Mouse (Mus musculus) kidney, postnatal 25 days (tissue): ENCODE measurements at regions not wholly inside any gene's neighbourhood (a gene's known extent, or its start where the extent isn't known, plus 50 kb on each side); places are given as distances from the start of the nearest gene placed in this dataset.
A peak's percentile ranks its signal among the peaks of the same experiment; 100 is the strongest.

ENCODE experiments used
- DNase-seq, 2 experiments: peaks; one replicate each; pipeline ENCODE4 v3.0.0; 2021; ENCODE audit warnings: mixed read lengths in 2 of 2

DNA sequence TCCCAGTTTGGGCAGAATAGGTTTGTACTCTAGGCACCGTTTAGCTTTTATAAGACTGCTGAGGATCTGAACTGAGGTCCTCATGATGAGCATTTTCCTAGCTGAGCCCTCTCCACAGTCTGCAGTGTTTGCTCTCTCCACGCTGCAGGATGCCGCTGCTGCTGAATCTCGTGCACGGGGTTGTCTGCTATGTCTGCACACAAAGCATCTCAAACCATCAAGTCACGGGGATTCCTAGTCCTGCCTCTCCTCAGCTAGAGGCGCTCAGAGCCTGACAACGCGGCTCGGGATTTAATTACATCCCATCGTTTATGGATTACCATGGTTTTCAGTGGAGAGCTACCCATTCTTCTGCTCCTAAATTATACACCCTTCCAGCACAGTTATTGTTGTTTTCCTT is 175.6 kb downstream of the Rnf144b start:
- no peak for DNase-seq

DNA sequence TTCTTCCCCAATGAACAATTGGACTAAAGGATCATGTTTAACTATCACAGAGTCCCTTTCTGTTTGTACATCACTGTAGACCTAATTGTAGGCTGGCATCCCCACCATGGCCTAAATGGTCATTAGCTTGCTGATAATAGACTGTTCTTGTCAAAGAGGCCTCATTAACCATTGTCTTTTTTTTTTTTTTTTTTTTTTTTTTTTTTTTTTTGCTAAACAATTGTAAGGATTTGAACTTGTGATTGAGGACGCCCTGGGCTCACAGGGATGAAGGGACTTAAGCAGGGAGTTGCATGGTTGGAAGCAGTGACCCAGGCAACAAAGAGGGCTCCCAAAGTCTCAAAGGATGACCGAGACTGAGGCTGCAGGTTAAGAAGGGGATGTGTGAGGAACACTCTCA is 178.0 kb downstream of the Rnf144b start:
- no peak for DNase-seq

GRCm38 (mm10) chr13:47301070-47301469 is 178.6 kb downstream of the Rnf144b start:
- no peak for DNase-seq

DNA sequence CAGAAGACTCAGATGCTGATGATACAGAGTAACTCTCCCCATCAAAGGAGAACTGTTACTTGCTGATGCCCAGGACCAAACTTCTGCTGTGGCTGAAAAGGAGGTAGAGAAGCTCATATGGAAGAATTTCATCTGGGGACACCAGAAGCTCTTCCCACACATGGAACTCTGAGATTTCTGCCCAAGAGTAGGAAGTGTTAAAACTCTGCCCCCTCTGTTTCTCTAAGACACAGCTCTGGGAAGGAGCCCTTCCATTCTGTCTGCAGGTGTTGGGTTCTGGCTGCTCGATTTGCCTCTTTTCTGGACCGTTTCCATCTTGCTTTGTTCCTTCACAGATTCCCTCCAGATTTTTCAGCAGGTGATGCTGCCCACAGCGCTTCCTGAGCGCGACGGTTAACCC is 187.0 kb downstream of the Rnf144b start:
- no peak for DNase-seq

- DNase-seq, result no peak
Observed at GRCm38 (mm10) chr13:47310751-47311202, 188.3 kb downstream of the Rnf144b start.

DNA sequence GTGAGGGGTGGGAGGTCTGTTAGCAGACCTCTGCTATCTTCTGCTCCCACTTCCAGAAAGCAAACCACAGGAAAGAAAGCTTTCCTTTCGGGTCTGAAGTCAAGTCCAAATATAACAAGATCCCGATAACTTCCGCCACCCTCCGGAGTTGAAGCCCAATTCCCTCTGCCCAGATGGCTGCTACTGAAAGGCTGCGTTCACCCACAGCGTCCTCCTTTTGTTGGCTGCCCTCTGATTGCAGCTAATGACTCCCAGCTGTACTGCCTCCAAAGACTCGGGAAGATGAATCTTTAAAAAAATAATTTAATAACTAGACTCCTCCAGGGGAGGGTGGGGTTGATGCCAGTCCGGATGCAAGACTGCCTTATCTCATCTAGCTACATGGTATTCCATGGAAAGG is 197.1 kb downstream of the Rnf144b start:
- DNase-seq, result no peak

DNA sequence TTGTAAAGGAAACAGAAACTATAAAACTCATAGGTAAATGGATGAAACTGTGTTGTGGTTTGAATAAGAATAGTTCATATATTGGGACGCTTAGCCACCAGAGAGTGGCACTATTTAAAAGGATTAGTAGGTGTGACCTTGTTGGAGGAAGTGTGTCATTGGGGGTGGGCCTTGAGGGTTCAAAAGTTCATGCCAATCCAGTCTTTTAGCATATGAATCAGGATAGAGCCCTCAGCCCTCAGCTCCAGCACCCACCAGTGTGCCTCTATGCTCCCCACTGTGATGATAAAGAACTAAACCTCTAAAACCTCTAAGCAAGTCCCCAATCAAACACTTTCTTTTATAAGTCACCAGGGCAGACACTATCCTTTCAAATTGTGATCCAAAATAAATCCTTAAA is 199.4 kb downstream of the Rnf144b start:
- no peak for DNase-seq

DNA sequence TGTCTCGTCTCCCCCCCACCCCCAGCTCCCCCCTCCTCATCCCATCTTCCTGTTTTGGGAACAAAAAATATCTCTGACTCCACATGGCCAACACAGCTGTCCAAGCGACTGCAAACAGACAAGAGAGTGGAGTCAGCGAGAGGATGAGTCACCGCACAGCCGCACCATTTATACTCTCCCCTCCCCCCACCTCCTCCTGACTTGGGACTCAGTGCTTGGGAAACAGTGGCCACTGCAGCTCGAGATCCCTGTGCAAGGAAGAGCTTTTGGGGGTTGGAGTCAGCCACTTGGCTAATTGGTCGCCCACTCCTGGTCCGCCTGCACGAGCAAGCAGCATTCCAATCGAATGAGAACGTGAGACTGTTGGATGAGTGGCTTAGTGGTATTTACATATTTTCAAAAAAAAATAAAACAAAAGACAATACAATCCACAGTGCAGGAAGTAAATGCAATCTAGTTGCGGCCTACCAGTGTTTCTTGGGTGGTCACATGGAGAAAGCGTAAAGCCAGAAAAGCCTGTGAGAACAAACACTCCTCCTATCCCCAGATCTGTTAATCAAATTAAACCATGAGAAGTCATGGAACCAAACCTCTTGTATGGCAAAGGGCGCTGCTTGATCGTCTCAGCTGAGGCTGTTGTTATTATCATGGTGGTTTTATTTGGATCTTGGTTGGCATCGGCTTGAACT is 213.7 kb downstream of the Rnf144b start:
- DNase-seq, result no peak

- DNase-seq, result no peak
Observed at GRCm38 (mm10) chr13:47336865-47337441, 214.5 kb downstream of the Rnf144b start.

- DNase-seq, result no peak
Observed at GRCm38 (mm10) chr13:47339411-47339810, 217.0 kb downstream of the Rnf144b start.

DNA sequence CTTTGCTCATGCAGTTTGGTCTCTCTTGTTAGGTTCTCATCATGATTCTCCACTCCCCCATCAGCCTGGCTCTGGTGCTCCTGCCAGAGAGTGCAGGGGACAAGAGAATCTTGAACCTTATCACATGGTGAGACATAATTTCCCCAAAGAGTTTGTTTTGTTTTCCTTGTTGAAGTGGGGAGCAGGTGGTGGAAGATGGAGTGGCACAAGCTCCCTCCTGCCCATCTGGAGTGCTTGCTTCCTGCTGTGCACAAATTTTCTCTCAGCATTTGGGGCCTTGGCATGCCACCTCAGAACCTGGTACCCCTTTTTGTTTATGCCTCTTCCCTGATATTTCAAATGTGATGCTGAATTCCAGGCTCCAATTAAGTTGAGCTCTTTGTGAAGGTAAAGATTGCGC is 219.9 kb downstream of the Rnf144b start:
- no peak for DNase-seq

GRCm38 (mm10) chr13:47345576-47345975 is 223.1 kb downstream of the Rnf144b start:
- DNase-seq, result peak; percentile 8 to 44

- DNase-seq, result no peak
Observed at GRCm38 (mm10) chr13:47347835-47348234, 225.4 kb downstream of the Rnf144b start.

GRCm38 (mm10) chr13:47348517-47349145 is 226.2 kb downstream of the Rnf144b start:
- DNase-seq, result peak; percentile 64 to 80

DNA sequence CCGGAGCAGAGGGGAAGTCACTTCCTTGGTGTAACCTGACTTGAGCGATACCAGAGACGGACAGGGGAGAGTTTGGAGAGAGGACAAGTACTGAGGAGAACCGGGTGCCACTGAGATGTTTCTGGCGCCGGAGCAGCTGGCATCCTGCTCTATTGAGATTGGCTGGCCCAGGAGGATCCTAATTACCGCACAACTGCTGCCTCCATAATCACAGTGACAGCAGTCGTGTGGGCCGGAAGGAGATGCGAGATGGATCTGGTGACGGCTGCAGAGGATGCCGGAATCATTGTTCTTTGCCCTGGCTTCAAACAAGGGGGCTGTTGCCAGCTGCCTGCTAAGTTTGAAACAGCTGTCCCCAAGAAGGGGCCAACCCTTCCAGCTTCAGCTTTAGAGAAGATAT is 232.0 kb downstream of the Rnf144b start:
- DNase-seq, result no peak

DNA sequence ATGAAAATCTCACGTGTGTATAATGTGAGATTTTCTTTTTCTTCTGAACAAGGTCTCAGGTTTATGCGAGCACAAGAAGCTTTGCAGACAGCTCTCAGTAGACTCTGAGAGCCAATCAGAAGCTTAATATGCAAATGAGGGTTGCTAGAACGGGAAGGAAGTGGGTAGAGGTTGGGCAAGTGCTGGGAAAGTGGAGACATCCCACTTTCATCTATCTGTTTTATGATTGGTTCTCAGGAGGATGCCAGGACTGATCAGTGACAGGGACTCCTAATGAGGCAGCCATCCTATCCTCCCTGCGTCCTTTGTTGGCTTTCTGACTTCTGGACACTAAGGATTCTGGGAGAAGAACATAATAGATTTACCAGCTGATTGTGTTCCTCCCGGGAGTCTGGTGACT is 232.7 kb downstream of the Rnf144b start:
- no peak for DNase-seq

GRCm38 (mm10) chr13:47358986-47359385 is 236.5 kb downstream of the Rnf144b start:
- DNase-seq, result no peak

DNA sequence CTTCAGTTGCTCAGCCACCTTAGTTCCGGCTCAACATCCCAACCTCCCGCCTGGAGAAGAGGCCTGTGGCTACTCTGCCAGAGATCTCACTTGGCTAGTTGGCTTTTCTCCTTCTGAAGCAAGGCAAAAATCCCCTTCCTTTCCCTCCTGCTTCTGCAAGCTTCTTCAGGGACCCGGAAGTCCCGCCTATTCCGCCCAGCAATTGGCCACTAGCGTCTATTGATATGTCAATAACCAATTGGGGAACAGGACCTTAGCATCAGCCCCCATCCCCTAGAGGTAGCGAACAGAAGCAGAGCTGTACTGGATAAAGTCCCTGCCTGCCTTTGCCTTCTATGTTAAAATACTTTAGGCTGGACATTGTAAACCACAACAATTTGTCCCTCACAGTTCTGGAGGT is 243.3 kb downstream of the Rnf144b start:
- DNase-seq, result no peak

DNA sequence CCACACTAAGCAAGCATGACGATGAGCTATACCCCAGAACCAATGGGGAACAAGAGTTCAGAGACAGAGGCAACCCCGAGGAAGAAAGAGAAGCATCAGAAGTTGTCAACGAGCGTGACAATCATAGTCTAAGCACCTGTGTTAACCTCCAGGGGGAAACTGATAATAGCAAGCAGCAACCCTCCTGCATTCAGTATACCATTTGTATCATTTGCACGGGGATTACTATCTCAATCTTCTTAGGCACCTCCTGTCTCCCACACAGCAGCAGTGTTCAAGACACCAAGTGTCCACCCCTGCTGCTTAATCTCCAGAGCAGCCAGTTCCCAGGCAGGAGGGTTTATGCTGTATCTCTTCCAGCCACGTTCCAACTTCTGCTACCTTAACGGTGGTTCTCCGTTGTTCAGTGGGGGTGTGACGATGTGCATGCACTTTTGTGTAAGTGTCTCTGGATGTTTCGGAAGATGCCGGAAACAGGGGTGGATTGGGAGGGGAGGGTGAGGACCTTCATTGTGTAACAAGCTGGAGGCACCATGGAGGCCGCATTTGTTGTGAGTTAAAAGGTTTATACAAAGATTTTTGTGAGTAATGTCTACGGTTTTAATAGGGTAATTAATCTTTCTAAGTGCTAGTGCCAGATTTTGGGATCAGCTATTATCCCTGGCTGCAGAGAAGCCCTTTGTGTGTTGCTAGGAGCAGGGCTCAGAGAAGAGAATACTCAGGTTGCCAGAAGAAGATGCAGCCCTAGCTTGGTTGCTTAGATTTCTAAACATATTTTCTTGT is 245.8 kb downstream of the Rnf144b start:
- no peak for DNase-seq

- no peak for DNase-seq
Observed at GRCm38 (mm10) chr13:47374583-47374982, 252.1 kb downstream of the Rnf144b start.

- DNase-seq, result no peak
Observed at GRCm38 (mm10) chr13:47391023-47391422, 268.6 kb downstream of the Rnf144b start.

DNA sequence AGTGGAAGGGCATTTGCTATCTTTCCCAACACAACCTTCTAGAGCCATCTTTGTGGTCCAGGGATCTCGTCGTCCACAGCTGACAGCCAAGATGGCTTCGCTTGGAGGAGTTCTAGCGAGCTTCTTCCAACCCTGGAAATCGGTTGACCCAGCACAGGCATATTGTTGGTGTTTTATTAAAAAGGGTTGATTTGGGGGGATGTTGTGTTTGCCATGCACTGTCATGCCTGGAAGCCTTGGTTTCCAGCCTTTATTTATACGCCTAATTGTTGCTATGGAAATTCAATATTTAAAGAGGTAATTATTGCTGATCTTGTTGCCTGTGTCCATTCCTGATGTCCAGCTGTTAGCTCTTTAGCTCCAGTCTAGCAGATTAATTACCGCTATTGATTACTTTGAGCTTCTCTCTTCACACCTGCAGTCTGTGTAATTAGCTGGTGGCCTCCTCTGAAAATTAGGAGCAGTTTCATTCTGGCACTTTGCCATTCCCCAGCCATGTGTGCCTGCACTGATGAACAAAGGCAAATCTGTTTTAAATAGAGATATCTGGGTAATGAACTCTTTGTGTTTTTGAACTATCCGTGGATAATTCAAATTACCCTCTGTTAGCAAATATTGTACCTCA is 275.4 kb downstream of the Rnf144b start:
- no peak for DNase-seq

DNA sequence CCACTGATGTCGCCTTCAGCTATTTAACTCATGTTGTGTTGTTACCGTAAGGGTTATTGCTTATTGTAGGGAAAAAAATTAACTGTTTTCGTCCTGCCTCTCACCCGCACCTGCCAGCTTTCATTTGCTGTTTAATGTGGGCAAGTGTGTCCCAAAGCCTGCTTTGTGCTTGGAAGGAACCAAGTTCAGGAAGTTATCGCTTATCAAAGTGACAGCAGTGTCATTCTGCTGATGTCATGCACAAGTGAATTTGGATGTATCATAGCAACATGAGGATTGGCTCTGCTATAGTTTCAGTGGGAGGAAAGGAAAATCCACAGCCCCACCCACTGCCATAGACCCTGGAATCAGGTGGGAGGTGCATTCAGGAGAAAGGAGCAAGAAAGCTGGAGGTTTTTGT is 276.5 kb downstream of the Rnf144b start:
- no peak for DNase-seq
